Mouse (Mus musculus): ENCODE measurements around the gene Hsph1. TPM values are rescaled to one million over a fixed set of nuclear protein-coding genes. Genes with fewer than 3 reads are reported as not detected.

Hsph1 gene
- polyA plus RNA-seq, 1 experiment = 581 TPM

DNA sequence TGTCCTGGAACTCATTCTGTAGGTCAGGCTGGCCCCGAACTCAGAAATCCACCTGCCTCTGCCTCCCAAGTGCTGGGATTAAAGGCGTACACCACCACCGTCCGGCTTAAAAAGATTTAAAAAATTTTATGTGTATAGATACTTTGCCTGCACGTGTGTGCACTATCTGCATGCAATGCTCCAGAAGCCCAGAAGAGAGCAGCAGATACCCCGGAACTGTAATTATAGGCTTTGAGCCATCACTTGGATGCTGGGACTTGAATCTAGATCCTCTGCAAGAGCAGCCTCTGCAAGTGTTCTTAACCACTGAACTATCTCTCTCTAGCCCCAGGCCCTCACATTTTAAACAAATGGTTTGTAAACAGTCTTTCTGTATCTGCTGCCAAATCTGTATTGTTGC, 26.8 kb upstream of the Hsph1 start:
- no peak overlapping the region for H3K4me3 ChIP-seq (ENCODE audit: insufficient read depth, low read depth, low read length)
- no peak overlapping the region for H3K27ac ChIP-seq (ENCODE audit: insufficient read depth, low read depth, low read length)
- WGBS = 93% methylated on average over 6 of the region's 6 CpGs
- peaks cover 7% of the 10 kb centered on the region for H3K4me1 ChIP-seq (ENCODE audit: control insufficient read depth, insufficient read depth, low read length)
- TF ChIP-seq CTCF (IDR thresholded peaks at IDR 0.05; ENCODE audit: insufficient read depth, low read depth, low read length) = no peak
- no peak for TF ChIP-seq POLR2A (IDR thresholded peaks at IDR 0.05; ENCODE audit: insufficient read depth, low read depth, low read length)

DNA sequence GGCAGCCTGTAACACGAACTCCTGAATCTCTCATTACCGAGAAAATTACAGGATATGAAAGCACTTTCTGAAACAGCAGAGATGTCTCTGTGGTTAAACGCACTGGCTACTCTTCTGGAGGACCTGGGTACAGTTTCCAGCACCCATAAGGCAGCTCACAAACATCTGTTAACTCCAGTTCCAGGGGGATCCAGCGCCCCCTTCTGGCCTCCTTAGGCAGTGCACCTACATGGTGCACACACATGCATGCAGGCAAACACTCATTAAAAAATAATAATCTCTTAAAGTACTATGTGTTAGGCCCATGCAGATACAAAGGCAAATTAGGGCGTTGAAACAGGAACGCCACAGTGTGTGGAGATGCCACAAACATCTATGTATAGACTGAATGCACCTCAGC, 25.3 kb upstream of the Hsph1 start:
- Histone ChIP-seq H3K4me1 (ENCODE audit: control insufficient read depth, insufficient read depth, low read length) (peaks cover 7% of the 10 kb centered on the region), H3K4me3 (ENCODE audit: insufficient read depth, low read depth, low read length) (no peak overlapping the region), H3K27ac (ENCODE audit: insufficient read depth, low read depth, low read length) (no peak overlapping the region)
- TF ChIP-seq CTCF (IDR thresholded peaks at IDR 0.05; ENCODE audit: insufficient read depth, low read depth, low read length) = no peak
- TF ChIP-seq POLR2A (IDR thresholded peaks at IDR 0.05; ENCODE audit: insufficient read depth, low read depth, low read length) = no peak
- WGBS = 85% methylated on average over 6 of the region's 6 CpGs

DNA sequence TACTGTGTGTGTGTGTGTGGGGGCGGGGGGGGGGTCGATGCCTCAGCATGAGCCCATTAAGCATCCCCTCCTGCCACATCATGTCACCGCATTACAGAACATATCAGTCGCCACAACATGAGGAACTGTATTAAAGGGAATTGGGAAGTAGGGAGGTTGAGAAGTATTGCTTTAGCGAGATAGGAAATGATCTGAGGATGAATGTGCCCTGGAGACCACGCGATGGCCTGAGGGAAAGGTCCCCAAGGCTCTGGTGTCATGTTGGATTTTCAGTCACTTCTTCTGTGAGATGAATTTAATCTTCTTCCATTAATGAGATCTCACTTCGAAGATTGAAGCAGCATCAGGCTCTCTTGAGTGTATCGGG, 23.2 kb upstream of the Hsph1 start:
- WGBS = 72% methylated on average over 9 of the region's 9 CpGs
- no peak for TF ChIP-seq POLR2A (IDR thresholded peaks at IDR 0.05; ENCODE audit: insufficient read depth, low read depth, low read length)
- no peak for TF ChIP-seq CTCF (IDR thresholded peaks at IDR 0.05; ENCODE audit: insufficient read depth, low read depth, low read length)
- Histone ChIP-seq H3K27ac (ENCODE audit: insufficient read depth, low read depth, low read length) (no peak overlapping the region), H3K4me1 (ENCODE audit: control insufficient read depth, insufficient read depth, low read length) (peaks cover 10% of the 10 kb centered on the region), H3K4me3 (ENCODE audit: insufficient read depth, low read depth, low read length) (no peak overlapping the region)

DNA sequence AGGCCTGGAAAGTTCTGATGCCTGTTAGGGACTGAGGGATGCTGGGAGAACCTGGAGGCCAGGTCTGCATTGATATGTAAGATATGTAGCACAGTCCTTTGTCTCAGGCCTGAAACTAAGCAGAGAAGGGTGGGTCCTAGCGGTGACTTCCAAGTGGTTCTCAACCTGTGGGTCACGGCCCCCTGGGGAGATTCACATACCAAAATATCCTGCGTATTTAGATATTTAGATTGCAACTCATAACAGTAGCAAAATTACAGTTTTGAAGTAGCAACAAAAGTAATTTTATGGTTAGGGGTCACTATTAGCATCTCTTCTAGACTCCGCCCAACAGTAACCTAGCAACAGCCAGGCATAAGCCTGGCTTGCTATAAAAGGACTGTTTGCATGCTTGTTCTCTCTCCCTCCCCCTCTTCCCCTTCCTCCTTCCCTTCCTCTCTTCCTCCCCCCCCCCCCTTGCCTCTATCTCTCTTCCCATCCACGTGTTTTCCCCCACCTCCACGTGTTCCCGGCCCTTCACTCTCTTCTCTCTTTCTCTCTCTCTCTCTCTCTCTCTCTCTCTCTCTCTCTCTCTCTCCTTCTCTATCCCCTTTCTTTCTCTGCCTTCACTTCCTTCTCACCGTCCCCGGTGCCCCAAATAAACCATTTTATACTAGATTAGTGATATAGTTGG, 22.7 kb upstream of the Hsph1 start:
- H3K4me1 ChIP-seq (ENCODE audit: control insufficient read depth, insufficient read depth, low read length) = peaks cover 10% of the 10 kb centered on the region
- no peak overlapping the region for H3K27ac ChIP-seq (ENCODE audit: insufficient read depth, low read depth, low read length)
- TF ChIP-seq POLR2A (IDR thresholded peaks at IDR 0.05; ENCODE audit: insufficient read depth, low read depth, low read length) (no peak), CTCF (IDR thresholded peaks at IDR 0.05; ENCODE audit: insufficient read depth, low read depth, low read length) (no peak)
- H3K4me3 ChIP-seq (ENCODE audit: insufficient read depth, low read depth, low read length) = no peak overlapping the region
- 54% methylated on average over 9 of the region's 9 CpGs for WGBS

DNA sequence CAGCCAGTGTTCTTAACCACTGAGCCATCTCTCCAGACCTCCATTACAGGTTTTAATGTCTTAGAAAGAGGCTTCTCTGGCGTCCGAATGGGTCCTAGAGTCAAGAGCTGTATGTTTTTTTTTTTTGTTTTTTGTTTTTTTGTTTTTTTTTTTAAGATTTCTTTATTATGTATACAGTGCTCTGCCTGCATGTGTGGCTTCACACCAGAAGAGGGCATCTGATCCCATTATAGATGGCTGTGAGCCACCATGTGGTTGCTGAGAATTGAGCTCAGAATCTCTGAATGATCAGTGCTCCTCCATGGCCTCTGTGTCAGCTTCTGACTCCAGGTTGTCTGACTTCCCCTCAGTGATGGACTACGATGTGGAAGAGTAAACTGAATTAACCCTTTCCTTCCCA, 21.8 kb upstream of the Hsph1 start:
- 64% methylated on average over 3 of the region's 3 CpGs for WGBS
- H3K4me3 ChIP-seq (ENCODE audit: insufficient read depth, low read depth, low read length) = no peak overlapping the region
- TF ChIP-seq POLR2A (IDR thresholded peaks at IDR 0.05; ENCODE audit: insufficient read depth, low read depth, low read length) (no peak), CTCF (IDR thresholded peaks at IDR 0.05; ENCODE audit: insufficient read depth, low read depth, low read length) (no peak)
- H3K27ac ChIP-seq (ENCODE audit: insufficient read depth, low read depth, low read length) = no peak overlapping the region
- H3K4me1 ChIP-seq (ENCODE audit: control insufficient read depth, insufficient read depth, low read length) = peaks cover 10% of the 10 kb centered on the region

DNA sequence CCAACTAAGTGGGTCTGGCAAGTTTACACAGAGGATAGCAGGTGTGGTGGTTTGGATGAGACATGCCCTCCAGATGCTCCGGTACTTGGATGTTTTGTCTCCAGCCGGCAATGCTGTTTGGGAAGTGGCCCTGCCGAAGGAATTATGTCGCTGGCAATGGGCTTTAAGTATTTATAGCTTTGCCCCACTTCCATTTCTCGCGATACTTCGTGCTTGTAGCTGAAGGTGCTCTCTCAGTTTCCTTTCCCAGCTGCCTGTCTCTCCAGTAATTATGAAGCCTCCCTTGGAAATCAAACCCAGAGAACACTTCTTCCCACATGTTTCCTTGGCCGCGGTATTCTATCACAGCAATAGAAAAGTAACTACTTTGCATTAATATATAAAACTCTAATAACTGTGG, 19.5 kb upstream of the Hsph1 start:
- Histone ChIP-seq H3K4me1 (ENCODE audit: control insufficient read depth, insufficient read depth, low read length) (peaks cover 10% of the 10 kb centered on the region), H3K4me3 (ENCODE audit: insufficient read depth, low read depth, low read length) (no peak overlapping the region), H3K27ac (ENCODE audit: insufficient read depth, low read depth, low read length) (no peak overlapping the region)
- WGBS = 56% methylated on average over 9 of the region's 9 CpGs
- TF ChIP-seq CTCF (IDR thresholded peaks at IDR 0.05; ENCODE audit: insufficient read depth, low read depth, low read length) = no peak
- TF ChIP-seq POLR2A (IDR thresholded peaks at IDR 0.05; ENCODE audit: insufficient read depth, low read depth, low read length) = no peak

DNA sequence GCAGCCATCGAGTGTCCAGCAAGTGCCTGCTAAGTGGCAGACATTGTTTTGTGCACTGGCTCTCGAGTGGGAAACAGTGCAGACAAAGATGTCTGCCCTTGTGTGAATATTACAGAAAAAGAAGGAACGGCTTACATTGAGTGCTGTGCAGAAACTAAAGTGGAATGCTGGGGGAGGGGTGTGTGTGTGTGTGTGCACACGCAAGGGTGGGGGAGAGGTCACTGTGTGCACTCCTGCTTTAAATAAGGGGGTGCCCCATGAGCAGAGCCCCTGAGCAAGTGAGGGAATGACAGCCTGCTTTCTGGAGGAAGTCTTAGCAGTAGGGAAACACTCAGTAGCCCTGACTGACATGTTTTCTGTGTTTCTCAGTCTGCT, 14.0 kb upstream of the Hsph1 start:
- Histone ChIP-seq H3K4me3 (ENCODE audit: insufficient read depth, low read depth, low read length) (no peak overlapping the region), H3K4me1 (ENCODE audit: control insufficient read depth, insufficient read depth, low read length) (peaks cover 10% of the 10 kb centered on the region), H3K27ac (ENCODE audit: insufficient read depth, low read depth, low read length) (no peak overlapping the region)
- WGBS = 40% methylated on average over 4 of the region's 4 CpGs
- no peak for TF ChIP-seq CTCF (IDR thresholded peaks at IDR 0.05; ENCODE audit: insufficient read depth, low read depth, low read length)
- TF ChIP-seq POLR2A (IDR thresholded peaks at IDR 0.05; ENCODE audit: insufficient read depth, low read depth, low read length) = no peak

DNA sequence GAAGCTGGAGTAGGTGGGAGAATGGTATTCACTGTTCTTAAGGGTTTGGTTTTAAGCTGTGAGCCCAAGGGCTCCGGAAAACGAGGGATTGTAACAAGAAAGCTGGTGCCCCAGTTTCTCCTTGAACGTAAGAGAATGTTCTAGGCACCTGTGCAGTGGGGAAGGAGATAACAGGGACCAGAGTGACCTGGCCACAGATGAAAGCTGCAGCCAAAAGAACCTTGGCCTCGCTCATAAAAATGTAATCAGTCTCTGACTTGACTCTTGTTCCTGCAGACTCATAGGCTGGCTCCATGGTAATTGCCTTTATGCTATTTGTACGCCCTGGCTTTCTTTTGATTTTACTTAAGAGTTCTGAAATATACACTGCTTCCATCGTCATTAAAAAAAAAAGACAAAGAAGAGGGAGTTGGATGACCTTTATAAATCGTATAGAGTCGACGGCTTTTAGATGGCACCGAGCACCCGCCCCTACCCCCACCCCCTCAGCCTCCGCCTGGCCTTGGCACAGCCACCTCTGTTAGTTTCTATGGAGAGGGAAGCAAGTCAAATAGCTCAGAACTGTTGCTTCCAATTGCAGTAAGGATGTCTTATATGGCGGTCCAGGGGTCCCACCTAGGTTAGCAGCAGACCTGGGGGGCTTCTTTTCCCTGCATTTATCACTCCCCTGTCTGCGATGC, 13.5 kb upstream of the Hsph1 start:
- Histone ChIP-seq H3K4me3 (ENCODE audit: insufficient read depth, low read depth, low read length) (no peak overlapping the region), H3K4me1 (ENCODE audit: control insufficient read depth, insufficient read depth, low read length) (peaks cover 10% of the 10 kb centered on the region), H3K27ac (ENCODE audit: insufficient read depth, low read depth, low read length) (peak overlapping the region; percentile 33)
- TF ChIP-seq CTCF (IDR thresholded peaks at IDR 0.05; ENCODE audit: insufficient read depth, low read depth, low read length) = no peak
- TF ChIP-seq POLR2A (IDR thresholded peaks at IDR 0.05; ENCODE audit: insufficient read depth, low read depth, low read length) = no peak
- 54% methylated on average over 14 of the region's 14 CpGs for WGBS

DNA sequence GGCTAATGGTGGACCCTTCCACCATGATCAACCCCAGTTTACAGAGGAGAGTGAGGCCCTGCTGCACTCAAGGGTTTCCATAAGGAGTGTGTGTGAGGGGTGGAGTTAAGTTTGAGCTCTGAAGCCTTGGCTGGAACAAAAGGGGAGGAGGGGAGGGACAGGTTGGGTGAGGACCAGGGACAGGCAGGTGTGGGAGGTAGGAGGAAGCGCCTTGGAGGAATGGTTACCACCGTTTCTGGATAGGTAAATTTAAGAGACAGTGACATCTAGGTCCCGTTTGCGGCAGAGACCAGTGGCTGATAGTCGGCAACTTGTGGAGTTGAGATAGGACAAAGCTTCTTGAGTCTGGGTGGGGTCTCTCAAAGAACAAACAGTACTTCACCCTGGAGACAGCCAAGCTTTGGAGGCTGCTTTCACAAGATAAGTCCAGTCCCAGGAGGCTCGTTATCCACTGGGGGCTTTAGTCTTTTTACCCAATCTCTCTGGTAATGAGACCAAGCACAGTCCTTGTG, 12.8 kb upstream of the Hsph1 start:
- WGBS = 88% methylated on average over 6 of the region's 6 CpGs
- H3K4me3 ChIP-seq (ENCODE audit: insufficient read depth, low read depth, low read length) = no peak overlapping the region
- TF ChIP-seq POLR2A (IDR thresholded peaks at IDR 0.05; ENCODE audit: insufficient read depth, low read depth, low read length) (no peak), CTCF (IDR thresholded peaks at IDR 0.05; ENCODE audit: insufficient read depth, low read depth, low read length) (no peak)
- peaks cover 10% of the 10 kb centered on the region for H3K4me1 ChIP-seq (ENCODE audit: control insufficient read depth, insufficient read depth, low read length)
- H3K27ac ChIP-seq (ENCODE audit: insufficient read depth, low read depth, low read length) = peak overlapping the region; percentile 33

All from olfactory bulb, adult 2 months (tissue).